Mouse (Mus musculus): ENCODE data around the gene Gm9837.

DNA sequence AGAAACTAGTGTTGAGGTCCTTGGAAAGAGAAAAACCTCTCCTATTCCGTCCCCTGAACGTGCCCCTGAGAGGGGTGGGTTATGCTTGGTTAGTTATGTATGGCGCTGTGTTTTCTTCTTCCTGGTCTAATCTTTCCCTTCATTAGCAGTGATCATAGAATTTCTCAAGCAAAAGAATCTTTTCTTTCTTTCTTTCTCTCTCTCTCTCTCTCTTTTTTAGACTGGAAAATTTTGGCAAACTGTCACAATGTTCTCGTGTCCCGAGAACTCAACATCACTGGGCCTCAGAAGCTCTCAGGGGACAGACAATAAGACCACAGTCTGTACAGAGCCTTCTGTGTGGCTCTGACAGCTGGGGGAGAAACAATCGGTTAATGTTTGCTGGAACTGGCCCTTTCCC is 25.1 kb upstream of the Gm9837 start:
- TF ChIP-seq CTCF (IDR thresholded peaks at IDR 0.05; ENCODE audit: low read depth, low read length), result no peak
- TF ChIP-seq POLR2A (IDR thresholded peaks at IDR 0.05; ENCODE audit: borderline replicate concordance, low read depth, low read length), result no peak

Data from bone marrow macrophage, adult 2 months (primary cell).